Mouse (Mus musculus) bone marrow, adult 2 months (tissue): ENCODE measurements around the gene Wee2. TPM values are rescaled to one million over a fixed set of nuclear protein-coding genes. Genes with fewer than 3 reads are reported as not detected.

Experiments
- H3K27ac ChIP-seq: fragments of 200-500 bp; 2 replicates; pipeline ENCODE4 v1.5.1; 2012; ENCODE audit warnings: low read depth, mild to moderate bottlenecking, control low read depth, inconsistent platforms, low read length; ENCODE audit not compliant: control insufficient read depth, poor library complexity, insufficient read depth
- H3K4me1 ChIP-seq: fragments of 200-500 bp; 2 replicates; pipeline ENCODE4 v1.6.1; 2011; ENCODE audit warnings: low read length; ENCODE audit not compliant: control insufficient read depth, insufficient read depth
- H3K4me3 ChIP-seq: fragments of 200-500 bp; replicated peaks from 2 replicates; pipeline ENCODE3; 2011; ENCODE audit warnings: mild to moderate bottlenecking, low read depth, low read length, control low read depth; ENCODE audit not compliant: control insufficient read depth
- CTCF ChIP-seq: fragments of 200-500 bp; IDR thresholded peaks from 2 replicates; pipeline ENCODE4 v1.5.1; 2011; ENCODE audit warnings: low read length, control low read depth; ENCODE audit not compliant: control insufficient read depth, insufficient read depth
- POLR2A ChIP-seq: fragments of 200-500 bp; IDR thresholded peaks from 2 replicates; pipeline ENCODE4 v1.6.1; 2011; ENCODE audit warnings: low read depth, mild to moderate bottlenecking, control low read depth, low read length, borderline replicate concordance; ENCODE audit not compliant: control insufficient read depth
- WGBS: fragments of 180-500 bp; shearing (Covaris S2); methylation state at CpG from one replicate; pipeline ENCODE4 v1.1.7; 2018; 5-methylcytosine and 5-hydroxymethylcytosine counted together
- polyA plus RNA-seq: library from polyadenylated mRNA; stranded (reverse); fragments of >200 nt; gene quantifications from 2 replicates; pipeline ENCODE4 v1.2.4, GENCODE M21; 2011; ENCODE audit warnings: low replicate concordance; ENCODE audit not compliant: missing spikeins, insufficient read depth, insufficient read length

Gene Wee2
- polyA plus RNA-seq, 1 experiment: not detected

DNA sequence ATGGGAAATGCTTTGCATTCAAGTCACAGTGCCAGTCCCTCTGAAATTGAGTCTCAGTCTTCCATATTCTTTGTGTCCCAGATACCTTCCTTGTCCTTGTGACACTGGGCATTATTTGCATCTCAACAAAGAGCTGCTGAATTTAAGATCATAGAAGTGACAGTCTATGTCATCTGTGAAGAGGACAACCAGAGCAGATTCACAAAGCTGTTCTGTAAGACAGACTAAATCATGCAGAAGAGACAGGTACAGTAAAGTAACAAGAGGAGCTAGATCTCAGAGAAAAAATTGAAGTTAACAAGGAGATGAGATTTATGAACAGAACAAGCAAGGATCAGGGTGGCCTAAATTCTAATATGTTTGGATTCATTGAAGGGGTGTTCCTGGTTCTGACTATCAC lies 52.0 kb downstream of the Wee2 start, which contains the start of gene Tas2r137:
Gene Tas2r137 (plus strand): TSS at position 301 of the 400 bp plus-strand sequence.
- Histone ChIP-seq H3K4me3 (no peak within 1 kb of the TSS), H3K4me1 (no peaks in the 10 kb centered on the region), H3K27ac (no peak within 1 kb of the TSS)
- TF ChIP-seq POLR2A (no peak), CTCF (no peak)

DNA sequence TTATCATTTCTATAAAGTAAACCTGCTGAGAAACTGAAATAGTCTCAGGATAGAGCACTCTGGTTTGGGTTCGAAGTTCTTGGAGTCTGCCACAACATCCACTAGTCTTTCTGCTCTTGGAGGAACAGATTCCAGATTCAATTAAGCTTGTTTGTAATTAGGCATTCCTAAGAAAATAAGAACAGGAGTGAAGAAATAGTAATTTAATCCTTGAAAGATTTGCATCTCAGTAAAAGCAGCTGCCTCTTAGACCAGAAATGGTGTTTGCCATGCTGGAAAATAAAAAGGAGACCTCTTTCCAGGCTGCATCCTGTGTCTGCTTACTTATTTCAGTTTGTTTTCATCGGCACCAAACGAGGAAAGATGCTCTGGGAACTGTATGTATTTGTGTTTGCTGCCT lies 54.3 kb downstream of the Wee2 start, which contains the start of gene Tas2r108:
Gene Tas2r108 (plus strand): TSS at position 301 of the 400 bp plus-strand sequence.
- Histone ChIP-seq H3K27ac (no peak within 1 kb of the TSS), H3K4me1 (no peaks in the 10 kb centered on the region), H3K4me3 (no peak within 1 kb of the TSS)
- TF ChIP-seq CTCF (no peak), POLR2A (no peak)
- 87% methylated on average over 3 of the region's 3 CpGs for WGBS

Other genes starting within 250 kb of the Wee2 start
- gene Agk, start 113.9 kb upstream of the Wee2 start, polyA plus RNA-seq: 3.5 and 4.9 TPM in 2 replicates
- gene E330009J07Rik, start 3.0 kb upstream of the Wee2 start, polyA plus RNA-seq: 1.5 and 3.8 TPM in 2 replicates
- 48.1 and 71.7 TPM in 2 replicates for gene Ssbp1, start 32.3 kb downstream of the Wee2 start, polyA plus RNA-seq
- not detected in 2 replicates for gene Tas2r137, start 52.1 kb downstream of the Wee2 start, polyA plus RNA-seq
- not detected in 2 replicates for gene Tas2r108, start 54.4 kb downstream of the Wee2 start, polyA plus RNA-seq
- not detected in 2 replicates for gene Prss37, start 80.4 kb downstream of the Wee2 start, polyA plus RNA-seq
- not detected in 2 replicates for gene Olfr461, start 116.0 kb downstream of the Wee2 start, polyA plus RNA-seq
- gene Olfr460, start 130.4 kb downstream of the Wee2 start, polyA plus RNA-seq: not detected in 2 replicates
- 7.8 and 29.5 TPM in 2 replicates for gene Clec5a, start 146.7 kb downstream of the Wee2 start, polyA plus RNA-seq
- gene Tas2r138, start 174.2 kb downstream of the Wee2 start, polyA plus RNA-seq: not detected in 2 replicates
- gene Mgam, start 189.7 kb downstream of the Wee2 start, polyA plus RNA-seq: 6.0 and 10.9 TPM in 2 replicates